Mouse (Mus musculus): Measurements from ENCODE around the gene Cacnb4. TPM values are rescaled to one million over a fixed set of nuclear protein-coding genes. Genes with fewer than 3 reads are reported as not detected.

Gene Cacnb4
- total RNA-seq, 2 experiments from 2014 or later = 94.0 to 102 TPM

- intact Hi-C loops (cut with DNase I) = no loop called here
- DNase-seq (ENCODE audit: extremely low spot score in 1 of 2, low spot score in 2 of 2) = no peak
Observed at GRCm38 (mm10) chr2:52547331-52547730, 129.3 kb downstream of the Cacnb4 start.

- intact Hi-C loops (cut with DNase I) = no loop called here
Observed at GRCm38 (mm10) chr2:52544527-52544926, 132.1 kb downstream of the Cacnb4 start.

GRCm38 (mm10) chr2:52541068-52541467, 135.6 kb downstream of the Cacnb4 start:
- intact Hi-C loops (cut with DNase I) = no loop called here
- DNase-seq (ENCODE audit: extremely low spot score in 1 of 2, low spot score in 2 of 2) = no peak

More at GRCm38 (mm10) chr2:52544527-52544926, 132.1 kb downstream of the Cacnb4 start:
- no peak for DNase-seq (ENCODE audit: extremely low spot score in 1 of 2, low spot score in 2 of 2)

GRCm38 (mm10) chr2:52539318-52539717, 137.3 kb downstream of the Cacnb4 start:
- DNase-seq (ENCODE audit: extremely low spot score in 1 of 2, low spot score in 2 of 2) = no peak
- intact Hi-C loops (cut with DNase I) = no loop called here

GRCm38 (mm10) chr2:52537645-52538044, 139.0 kb downstream of the Cacnb4 start:
- intact Hi-C loops (cut with DNase I) = no loop called here
- no peak for DNase-seq (ENCODE audit: extremely low spot score in 1 of 2, low spot score in 2 of 2)

GRCm38 (mm10) chr2:52537155-52537554, 139.5 kb downstream of the Cacnb4 start:
- no peak for DNase-seq (ENCODE audit: extremely low spot score in 1 of 2, low spot score in 2 of 2)
- intact Hi-C loops (cut with DNase I) = no loop called here

GRCm38 (mm10) chr2:52536511-52536910, 140.1 kb downstream of the Cacnb4 start:
- intact Hi-C loops (cut with DNase I) = no loop called here
- no peak for DNase-seq (ENCODE audit: extremely low spot score in 1 of 2, low spot score in 2 of 2)

GRCm38 (mm10) chr2:52533696-52534095, 142.9 kb downstream of the Cacnb4 start:
- intact Hi-C loops (cut with DNase I) = no loop called here
- DNase-seq (ENCODE audit: extremely low spot score in 1 of 2, low spot score in 2 of 2) = no peak

- DNase-seq (ENCODE audit: extremely low spot score in 1 of 2, low spot score in 2 of 2) = no peak
- intact Hi-C loops (cut with DNase I) = no loop called here
Observed at GRCm38 (mm10) chr2:52530521-52530920, 146.1 kb downstream of the Cacnb4 start.

GRCm38 (mm10) chr2:52529245-52529644, 147.4 kb downstream of the Cacnb4 start:
- no peak for DNase-seq (ENCODE audit: extremely low spot score in 1 of 2, low spot score in 2 of 2)
- intact Hi-C loops (cut with DNase I) = no loop called here

GRCm38 (mm10) chr2:52525876-52526592, 150.6 kb downstream of the Cacnb4 start:
- no peak for DNase-seq (ENCODE audit: extremely low spot score in 1 of 2, low spot score in 2 of 2)
- intact Hi-C loops (cut with DNase I) = no loop called here

GRCm38 (mm10) chr2:52523056-52523715, 153.4 kb downstream of the Cacnb4 start:
- no peak for DNase-seq (ENCODE audit: extremely low spot score in 1 of 2, low spot score in 2 of 2)
- intact Hi-C loops (cut with DNase I) = no loop called here

GRCm38 (mm10) chr2:52521012-52521411, 155.6 kb downstream of the Cacnb4 start:
- intact Hi-C loops (cut with DNase I) = no loop called here
- no peak for DNase-seq (ENCODE audit: extremely low spot score in 1 of 2, low spot score in 2 of 2)

GRCm38 (mm10) chr2:52518740-52519139, 157.9 kb downstream of the Cacnb4 start:
- intact Hi-C loops (cut with DNase I) = no loop called here

GRCm38 (mm10) chr2:52516534-52516933, 160.1 kb downstream of the Cacnb4 start:
- no peak for DNase-seq (ENCODE audit: extremely low spot score in 1 of 2, low spot score in 2 of 2)
- intact Hi-C loops (cut with DNase I) = no loop called here

More at GRCm38 (mm10) chr2:52518740-52519139, 157.9 kb downstream of the Cacnb4 start:
- DNase-seq (ENCODE audit: extremely low spot score in 1 of 2, low spot score in 2 of 2) = no peak

GRCm38 (mm10) chr2:52512865-52513388, 163.7 kb downstream of the Cacnb4 start:
- intact Hi-C loops (cut with DNase I) = no loop called here
- no peak for DNase-seq (ENCODE audit: extremely low spot score in 1 of 2, low spot score in 2 of 2)

- DNase-seq (ENCODE audit: extremely low spot score in 1 of 2, low spot score in 2 of 2) = no peak
Observed at GRCm38 (mm10) chr2:52512206-52512605, 164.4 kb downstream of the Cacnb4 start.

GRCm38 (mm10) chr2:52511799-52512198, 164.8 kb downstream of the Cacnb4 start:
- intact Hi-C loops (cut with DNase I) = no loop called here

More at GRCm38 (mm10) chr2:52512206-52512605, 164.4 kb downstream of the Cacnb4 start:
- intact Hi-C loops (cut with DNase I) = no loop called here

GRCm38 (mm10) chr2:52509779-52510500, 166.7 kb downstream of the Cacnb4 start:
- intact Hi-C loops (cut with DNase I) = no loop called here
- no peak for DNase-seq (ENCODE audit: extremely low spot score in 1 of 2, low spot score in 2 of 2)

More at GRCm38 (mm10) chr2:52511799-52512198, 164.8 kb downstream of the Cacnb4 start:
- DNase-seq (ENCODE audit: extremely low spot score in 1 of 2, low spot score in 2 of 2) = no peak
